In the genomic region with DNA sequence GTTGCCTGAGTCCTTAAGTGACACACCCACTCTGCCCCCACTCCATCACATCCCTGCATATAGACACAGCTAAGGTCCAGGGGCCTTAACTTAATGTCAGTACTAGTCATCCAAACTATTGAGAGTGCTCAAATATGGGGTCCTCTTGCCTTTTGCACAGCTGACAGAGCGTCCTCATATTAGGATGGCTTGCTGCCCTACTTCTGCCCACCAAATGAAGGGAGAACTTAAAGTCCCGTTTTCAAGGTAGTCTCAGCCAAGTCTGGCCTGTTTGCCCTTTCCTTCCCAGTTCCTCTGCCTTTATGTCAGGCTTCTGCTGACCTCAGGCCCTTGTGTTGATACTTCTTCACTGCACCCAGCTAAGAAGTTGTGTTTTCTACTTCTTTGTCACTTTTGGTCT, we compare ENCODE assay signal across 27 mouse cellular contexts.
"Had no signal": no experiment of that assay in that cellular context is flagged by ENCODE, and none has a peak within 500 bp of the region (broad histone marks: within the 10 kb centered on the region; RNA-seq: fewer than 3 reads in every experiment).

No protein-coding gene starts in this region.

- H3K9me3 ChIP-seq: heart, embryonic 13.5 days; heart, embryonic 15.5 days; hindbrain, embryonic 10.5 days; hindbrain, embryonic 12.5 days; kidney, embryonic 15.5 days; limb, embryonic 13.5 days; limb, embryonic 15.5 days; liver, embryonic 12.5 days had no signal

- H3K4me1 ChIP-seq: heart, embryonic 13.5 days; heart, embryonic 15.5 days; hindbrain, embryonic 10.5 days; hindbrain, embryonic 12.5 days; kidney, embryonic 15.5 days; limb, embryonic 13.5 days; limb, embryonic 15.5 days; liver, embryonic 12.5 days had no signal

- H3K9ac ChIP-seq: forebrain, postnatal 0 days; heart, embryonic 13.5 days; heart, embryonic 15.5 days; hindbrain, embryonic 12.5 days; hindbrain, embryonic 14.5 days; kidney, embryonic 15.5 days; limb, embryonic 13.5 days; limb, embryonic 15.5 days; liver, embryonic 12.5 days; liver, embryonic 14.5 days had no signal

- H3K4me2 ChIP-seq: heart, embryonic 11.5 days; heart, embryonic 13.5 days; heart, embryonic 15.5 days; hindbrain, embryonic 12.5 days; hindbrain, embryonic 14.5 days; kidney, embryonic 15.5 days; limb, embryonic 13.5 days; limb, embryonic 15.5 days; liver, embryonic 12.5 days had no signal

- H3K27ac ChIP-seq: heart, adult 2 months; heart, embryonic 13.5 days; heart, embryonic 15.5 days; hindbrain, embryonic 10.5 days; hindbrain, embryonic 12.5 days; hindbrain, embryonic 14.5 days; kidney, embryonic 15.5 days; kidney, postnatal 0 days; limb, embryonic 13.5 days; limb, embryonic 15.5 days; liver, embryonic 12.5 days; liver, embryonic 14.5 days had no signal

- H3K4me3 ChIP-seq: heart, adult 2 months; heart, embryonic 13.5 days; heart, embryonic 15.5 days; hindbrain, embryonic 10.5 days; hindbrain, embryonic 12.5 days; kidney, embryonic 15.5 days; limb, embryonic 13.5 days; limb, embryonic 15.5 days; liver, embryonic 12.5 days had no signal

- H3K27me3 ChIP-seq: heart, embryonic 13.5 days; heart, embryonic 15.5 days; hindbrain, embryonic 12.5 days; kidney, embryonic 15.5 days; limb, embryonic 13.5 days; limb, embryonic 15.5 days; liver, embryonic 12.5 days had no signal

- ATAC-seq: forebrain, postnatal 0 days; hindbrain, embryonic 16.5 days; intestine, embryonic 16.5 days; liver, embryonic 12.5 days had no signal

- DNase-seq: forebrain, postnatal 0 days; gastrocnemius, postnatal 14 days; gastrocnemius, postnatal 36 days; heart, adult 2 months; heart, postnatal 14 days; heart, postnatal 4 days; kidney, adult 11 months; kidney, adult 2 months; kidney, adult 9 months; kidney, postnatal 14 days; kidney, postnatal 36 days; layer of hippocampus, postnatal 36 days; left cerebral cortex, postnatal 4 days had no signal
